Mouse (Mus musculus) olfactory bulb, adult 2 months (tissue): ENCODE measurements at regions not wholly inside any gene's neighbourhood (a gene's known extent, or its start where the extent isn't known, plus 50 kb on each side); places are given as distances from the start of the nearest gene placed in this dataset.
"Not testable (repeated sequence)": the region's sequence is repeated elsewhere in the genome, so short reads cannot be mapped to it uniquely, and the experiment has no call there.

ENCODE experiments used
- H3K27ac ChIP-seq: fragments of 200-500 bp; 2 replicates; pipeline ENCODE4 v1.5.1; 2012; ENCODE audit warnings: low read depth, low read length; ENCODE audit not compliant: insufficient read depth
- H3K4me1 ChIP-seq: fragments of 200-500 bp; 2 replicates; pipeline ENCODE4 v1.6.1; 2012; ENCODE audit warnings: low read length; ENCODE audit not compliant: control insufficient read depth, insufficient read depth
- H3K4me3 ChIP-seq: fragments of 200-500 bp; 2 replicates; pipeline ENCODE4 v1.5.1; 2012; ENCODE audit warnings: mild to moderate bottlenecking, low read depth, low read length, moderate library complexity; ENCODE audit not compliant: insufficient read depth
- CTCF ChIP-seq: fragments of 200-500 bp; IDR thresholded peaks from 2 replicates; pipeline ENCODE4 v1.5.1; 2012; ENCODE audit warnings: low read depth, mild to moderate bottlenecking, low read length, moderate library complexity; ENCODE audit not compliant: insufficient read depth
- POLR2A ChIP-seq: fragments of 200-500 bp; IDR thresholded peaks from 2 replicates; pipeline ENCODE4 v1.6.1; 2012; ENCODE audit warnings: mild to moderate bottlenecking, low read depth, low read length, moderate library complexity; ENCODE audit not compliant: insufficient read depth
- WGBS: fragments of 180-500 bp; shearing (Covaris S2); methylation state at CpG from one replicate; pipeline ENCODE4 v1.1.7; 2018; 5-methylcytosine and 5-hydroxymethylcytosine counted together

GRCm38 (mm10) chr9:85920745-85921614 lies 78.8 kb downstream of the Tpbg start:
- no peak overlapping the region for H3K4me3 ChIP-seq
- 94% methylated on average over 13 of the region's 13 CpGs for WGBS
- H3K27ac ChIP-seq = no peak overlapping the region
- no peak for TF ChIP-seq POLR2A
- no peak for TF ChIP-seq CTCF
- H3K4me1 ChIP-seq = no peaks in the 10 kb centered on the region

GRCm38 (mm10) chr9:85925259-85925658 lies 83.1 kb downstream of the Tpbg start:
- no peak for TF ChIP-seq POLR2A
- no peak for TF ChIP-seq CTCF
- no peak overlapping the region for H3K27ac ChIP-seq
- no peaks in the 10 kb centered on the region for H3K4me1 ChIP-seq
- H3K4me3 ChIP-seq = no peak overlapping the region
- 84% methylated on average over 1 of the region's 1 CpGs for WGBS

DNA sequence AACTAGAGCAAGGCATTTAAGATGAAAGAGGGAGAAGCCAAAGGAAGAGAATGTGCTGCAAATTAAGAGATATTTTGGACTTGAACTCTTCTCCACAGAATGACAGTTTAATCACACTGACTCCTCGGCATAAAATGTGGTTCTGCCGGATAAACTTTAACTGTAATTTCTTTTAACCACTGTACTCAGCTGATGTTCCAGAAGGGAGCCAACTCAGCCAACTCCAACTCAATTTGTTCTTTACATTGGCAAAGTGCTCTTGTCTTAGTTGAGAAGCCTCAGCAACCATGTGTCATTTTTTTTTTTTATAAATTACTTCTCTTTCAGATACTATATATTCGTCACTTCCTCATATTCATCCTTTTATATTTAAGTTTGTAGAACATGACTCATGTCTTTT lies 90.0 kb downstream of the Tpbg start:
- WGBS = 78% methylated on average over 3 of the region's 3 CpGs
- no peak for TF ChIP-seq POLR2A
- no peak for TF ChIP-seq CTCF
- no peak overlapping the region for H3K4me3 ChIP-seq

DNA sequence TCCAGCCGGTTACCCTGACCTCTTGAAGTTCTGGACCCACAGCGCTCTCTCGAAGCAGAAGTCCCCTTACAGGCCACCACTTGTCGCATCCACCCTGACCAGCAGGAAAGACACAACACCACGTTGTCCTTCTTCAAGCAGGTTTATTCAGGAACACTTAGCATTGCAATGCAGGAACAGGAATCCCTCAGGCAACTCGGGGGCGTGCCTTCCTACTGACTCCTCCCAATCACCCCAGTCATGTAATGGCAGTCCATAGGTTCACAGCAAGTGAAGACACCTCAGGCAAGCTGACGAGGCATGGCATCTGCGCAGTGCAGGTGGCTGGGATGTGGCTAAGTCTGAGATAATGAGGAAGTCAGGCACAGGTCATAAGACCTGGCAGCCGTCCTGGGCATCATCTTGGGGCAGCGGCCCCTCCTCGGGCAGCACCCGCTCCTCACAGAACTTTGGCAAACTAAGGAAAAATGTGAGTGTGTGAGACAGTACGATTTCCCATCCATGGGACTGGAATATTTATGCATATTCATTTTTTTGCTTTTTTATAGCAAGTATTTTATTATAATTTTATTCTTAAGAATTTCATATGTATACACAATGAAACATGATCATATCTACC lies 101.0 kb downstream of the Tpbg start:
- WGBS = 93% methylated on average over 14 of the region's 14 CpGs
- not testable (repeated sequence) for H3K4me1 ChIP-seq, H3K27ac ChIP-seq, H3K4me3 ChIP-seq

More for the DNA sequence above, 90.0 kb downstream of the Tpbg start:
- H3K4me1 ChIP-seq = no peaks in the 10 kb centered on the region
- H3K27ac ChIP-seq = no peak overlapping the region

DNA sequence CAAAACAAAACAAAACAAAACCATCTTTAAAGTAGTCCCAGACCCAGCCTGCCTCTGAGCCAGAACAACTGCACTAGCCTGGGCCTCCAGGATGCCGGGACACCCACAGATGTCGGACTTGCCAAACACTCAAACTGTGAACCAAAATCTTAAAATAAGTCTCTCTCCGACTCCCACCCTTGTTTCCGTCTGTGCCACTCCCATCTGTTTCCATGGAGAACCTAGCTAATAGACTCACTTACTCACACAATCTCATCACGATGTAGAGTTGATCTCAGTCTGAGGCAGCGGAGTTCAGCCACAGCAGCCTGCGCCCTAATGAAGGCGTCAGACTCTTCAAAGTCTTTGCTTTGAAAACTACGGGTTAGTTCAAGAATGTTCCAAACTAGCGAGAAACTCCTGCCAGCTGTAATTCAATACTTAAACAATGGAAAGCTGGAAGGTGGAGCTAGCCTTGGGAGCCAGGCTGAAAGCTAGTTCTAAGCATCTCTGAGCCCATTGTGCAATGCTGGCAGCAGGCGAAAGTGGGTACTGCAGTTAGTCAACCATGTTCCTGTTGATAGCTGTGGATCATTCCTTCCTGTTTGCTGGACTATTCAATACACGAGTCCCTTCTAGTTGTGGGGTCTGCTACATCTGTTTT lies 106.4 kb downstream of the Tpbg start:
- H3K4me1 ChIP-seq = 0 out of 2 replicates have a peak, but pooled peaks cover 2% of the 10 kb centered on the region
- no peak overlapping the region for H3K27ac ChIP-seq
- WGBS = 19% methylated on average over 12 of the region's 12 CpGs
- no peak for TF ChIP-seq CTCF
- TF ChIP-seq POLR2A = no peak
- no peak overlapping the region for H3K4me3 ChIP-seq

DNA sequence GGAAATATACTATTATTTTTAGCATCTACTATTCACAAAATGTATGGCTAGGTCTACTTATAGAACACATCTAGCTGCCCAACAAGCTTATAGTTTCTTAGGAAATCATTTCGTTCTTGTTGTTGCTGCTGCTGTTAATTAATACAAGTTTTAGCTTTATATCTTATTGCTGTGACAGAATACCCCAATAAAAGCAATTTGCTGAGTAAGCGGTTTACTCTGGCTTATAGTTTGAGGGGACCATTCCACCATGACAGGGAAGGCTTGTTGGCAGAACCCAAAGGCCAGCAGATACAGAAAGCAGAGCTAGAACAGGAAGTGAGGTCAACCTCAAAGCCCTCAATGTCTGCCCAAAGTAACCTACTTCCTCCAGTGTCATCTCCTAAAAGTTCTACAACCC lies 109.6 kb downstream of the Tpbg start:
- no peak overlapping the region for H3K27ac ChIP-seq
- WGBS = 87% methylated on average over 2 of the region's 2 CpGs
- H3K4me1 ChIP-seq = 0 out of 2 replicates have a peak, but pooled peaks cover 2% of the 10 kb centered on the region
- H3K4me3 ChIP-seq = no peak overlapping the region
- TF ChIP-seq CTCF (no peak), POLR2A (no peak)

- TF ChIP-seq POLR2A (no peak), CTCF (no peak)
- Histone ChIP-seq H3K4me1 (no peaks in the 10 kb centered on the region), H3K4me3 (no peak overlapping the region), H3K27ac (no peak overlapping the region)
- WGBS = 91% methylated on average over 10 of the region's 10 CpGs
These were observed 127.9 kb downstream of the Tpbg start for GRCm38 (mm10) chr9:85970076-85970475.

GRCm38 (mm10) chr9:85981428-85981827 lies 139.2 kb downstream of the Tpbg start:
- TF ChIP-seq POLR2A (no peak), CTCF (no peak)
- Histone ChIP-seq H3K27ac (no peak overlapping the region), H3K4me1 (peaks cover 3% of the 10 kb centered on the region), H3K4me3 (no peak overlapping the region)
- WGBS = 96% methylated on average over 5 of the region's 5 CpGs

- H3K27ac ChIP-seq, H3K4me3 ChIP-seq, H3K4me1 ChIP-seq: not testable (repeated sequence)
- 97% methylated on average over 8 of the region's 8 CpGs for WGBS
These were observed 141.3 kb downstream of the Tpbg start for GRCm38 (mm10) chr9:85983516-85983915.
